9 mouse cellular contexts compared by ENCODE assay signal in the genomic region with DNA sequence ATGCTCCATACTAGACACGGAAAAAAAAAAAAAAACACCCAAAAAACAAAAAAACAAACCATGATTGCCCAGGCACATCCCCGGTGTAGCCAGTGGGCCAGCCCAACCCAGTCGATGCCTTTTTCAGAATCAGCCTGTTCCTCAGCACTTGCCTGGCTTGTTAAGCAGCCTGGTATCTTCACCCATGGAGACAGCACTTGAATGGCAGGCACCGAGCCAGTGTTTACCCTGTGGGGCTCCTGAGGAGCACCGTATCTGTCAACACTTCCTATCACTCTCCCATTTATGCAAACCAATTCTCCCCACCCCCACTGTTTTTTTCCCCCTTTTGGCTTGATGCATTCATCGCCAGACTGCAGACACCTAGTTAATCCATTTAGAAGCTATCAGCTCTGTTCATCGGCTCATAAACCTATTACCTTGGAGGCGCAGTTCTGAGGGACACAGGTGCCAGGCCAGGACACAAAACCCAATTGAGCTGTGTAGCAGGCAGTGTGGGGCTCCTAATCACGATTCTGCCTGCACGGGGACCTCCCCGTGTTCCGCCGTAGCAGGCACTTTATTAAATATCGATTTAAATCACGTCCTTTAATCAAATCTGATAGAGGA.
DNase-seq lines count a peak whose midpoint lies in the region; ATAC-seq lines count a peak whose summit lies in the region.
"Had no signal": no experiment of that assay in that cellular context is flagged by ENCODE, and none has a peak within 500 bp of the region (broad histone marks: within the 10 kb centered on the region; RNA-seq: fewer than 3 reads in every experiment).

No protein-coding gene starts in this region.

- H3K4me1 ChIP-seq in kidney, embryonic 15.5 days = peaks cover 13% of the 10 kb centered on the region
- peaks cover 13% of the 10 kb centered on the region for H3K4me1 ChIP-seq in embryonic facial prominence, embryonic 13.5 days
- peaks cover 9% of the 10 kb centered on the region for H3K4me1 ChIP-seq in limb, embryonic 12.5 days (replicated peaks)

- ATAC-seq in kidney, embryonic 15.5 days (replicated peaks; ENCODE audit: low FRiP score) = no peak
- ATAC-seq in embryonic facial prominence, embryonic 13.5 days (ENCODE audit: insufficient number of reproducible peaks, insufficient read depth, low FRiP score, low TSS enrichment, low read depth) = no peak
- no peak for ATAC-seq in limb, embryonic 12.5 days (ENCODE audit: insufficient number of reproducible peaks, insufficient read depth, low FRiP score, low TSS enrichment, low read depth)
- ATAC-seq in monocyte, adult 5-6 weeks (replicated peaks; ENCODE audit: insufficient number of reproducible peaks, low FRiP score, low TSS enrichment, poor library complexity, severe bottlenecking) = no peak
- ATAC-seq: Patski had no signal

- 18% methylated on average over 15 of the region's 15 CpGs for WGBS in kidney, embryonic 15.5 days
- WGBS in embryonic facial prominence, embryonic 13.5 days = 28% methylated on average over 15 of the region's 15 CpGs
- 16% methylated on average over 15 of the region's 15 CpGs for WGBS in limb, embryonic 12.5 days

- no peak overlapping the region for H3K9ac ChIP-seq in kidney, embryonic 15.5 days
- peak overlapping the region; percentile 58; the same call in 1 of the 2 replicates for H3K9ac ChIP-seq in embryonic facial prominence, embryonic 13.5 days
- no peak overlapping the region for H3K9ac ChIP-seq in limb, embryonic 12.5 days (replicated peaks)

- no peak for DNase-seq in kidney, postnatal 10 days
- peak; percentile 23 for DNase-seq in adrenal gland, postnatal 14 days
- no peak for DNase-seq in layer of hippocampus, adult 9-10 months (ENCODE audit: low spot score)
- DNase-seq in T-cell, adult 2 months (ENCODE audit: low spot score) = no peak

- H3K36me3 ChIP-seq in kidney, embryonic 15.5 days = no peaks in the 10 kb centered on the region
- no peaks in the 10 kb centered on the region for H3K36me3 ChIP-seq in embryonic facial prominence, embryonic 13.5 days
- H3K36me3 ChIP-seq in limb, embryonic 12.5 days = no peaks in the 10 kb centered on the region

- no peaks in the 10 kb centered on the region for H3K9me3 ChIP-seq in kidney, embryonic 15.5 days (replicated peaks)
- no peaks in the 10 kb centered on the region for H3K9me3 ChIP-seq in embryonic facial prominence, embryonic 13.5 days
- no peaks in the 10 kb centered on the region for H3K9me3 ChIP-seq in limb, embryonic 12.5 days

- no peak overlapping the region for H3K27ac ChIP-seq in kidney, embryonic 15.5 days
- H3K27ac ChIP-seq in embryonic facial prominence, embryonic 13.5 days = no peak overlapping the region; the same call in 1 of the 2 replicates
- no peak overlapping the region for H3K27ac ChIP-seq in limb, embryonic 12.5 days

- H3K4me3 ChIP-seq in kidney, embryonic 15.5 days (replicated peaks) = peak overlapping the region; percentile 42
- H3K4me3 ChIP-seq in embryonic facial prominence, embryonic 13.5 days = peak overlapping the region; percentile 37
- H3K4me3 ChIP-seq in limb, embryonic 12.5 days (replicated peaks) = peak overlapping the region; percentile 39

- H3K27me3 ChIP-seq in kidney, embryonic 15.5 days = peaks cover 7% of the 10 kb centered on the region; the same call in 1 of the 2 replicates
- H3K27me3 ChIP-seq in embryonic facial prominence, embryonic 13.5 days = peaks cover 22% of the 10 kb centered on the region
- H3K27me3 ChIP-seq in limb, embryonic 12.5 days = peaks cover 13% of the 10 kb centered on the region; the same call in 1 of the 2 replicates

- H3K4me2 ChIP-seq in kidney, embryonic 15.5 days = peak overlapping the region; percentile 72
- H3K4me2 ChIP-seq in embryonic facial prominence, embryonic 13.5 days = peak overlapping the region; percentile 69
- peak overlapping the region; percentile 72 for H3K4me2 ChIP-seq in limb, embryonic 12.5 days
